Mouse (Mus musculus) limb, embryonic 10.5 days (tissue): Measurements from ENCODE around the gene Plscr4. TPM values are rescaled to one million over a fixed set of nuclear protein-coding genes. Genes with fewer than 3 reads are reported as not detected.

Source experiments
- DNase-seq: peaks from one replicate; pipeline ENCODE4 v3.0.0-alpha.2; 2017; ENCODE audit warnings: low spot score
- H3K27ac ChIP-seq: fragments of 300-500 bp; sonication (generic); 2 replicates; pipeline ENCODE4 v1.5.1; 2016; ENCODE audit warnings: mild to moderate bottlenecking
- H3K27me3 ChIP-seq: fragments of 300-500 bp; sonication (generic); 2 replicates; pipeline ENCODE4 v1.6.1; 2016; ENCODE audit warnings: low read depth, mild to moderate bottlenecking; ENCODE audit not compliant: poor library complexity, severe bottlenecking
- H3K36me3 ChIP-seq: fragments of 300-500 bp; sonication (generic); 2 replicates; pipeline ENCODE4 v1.6.1; 2016; ENCODE audit warnings: mild to moderate bottlenecking, moderate library complexity
- H3K4me1 ChIP-seq: fragments of 300-500 bp; sonication (generic); 2 replicates; pipeline ENCODE4 v1.6.1; 2016
- H3K4me3 ChIP-seq: fragments of 300-500 bp; sonication (generic); 2 replicates; pipeline ENCODE4 v1.5.1; 2016; ENCODE audit warnings: mild to moderate bottlenecking, moderate library complexity
- H3K9me3 ChIP-seq: fragments of 300-500 bp; sonication (generic); replicated peaks from 2 replicates; pipeline ENCODE4 v1.6.1; 2016; ENCODE audit warnings: mild to moderate bottlenecking
- WGBS: fragments of 180-500 bp; shearing (Covaris S2); methylation state at CpG from one replicate; pipeline ENCODE4 v1.1.7; 2016; 5-methylcytosine and 5-hydroxymethylcytosine counted together
- polyA plus RNA-seq: library from polyadenylated mRNA; unstranded; fragments of >200 nt; fragmentation: Nextera tagmentation; extraction: Ambion mirVana; gene quantifications from 2 replicates; pipeline ENCODE4 v1.2.1, GENCODE M21; 2016

Plscr4 gene
- polyA plus RNA-seq, 1 experiment from 2014 or later, result 0.31 TPM

- no peak for DNase-seq
- WGBS, result 86% methylated on average over 4 of the region's 4 CpGs
- no peaks in the 10 kb centered on the region for H3K9me3 ChIP-seq
Observed at GRCm38 (mm10) chr9:92524506-92524905, 67.3 kb downstream of the Plscr4 start.

GRCm38 (mm10) chr9:92530055-92530454, 72.9 kb downstream of the Plscr4 start:
- no peak overlapping the region for H3K4me3 ChIP-seq
- H3K9me3 ChIP-seq, result no peaks in the 10 kb centered on the region
- no peak overlapping the region for H3K27ac ChIP-seq
- no peaks in the 10 kb centered on the region for H3K36me3 ChIP-seq
- no peak for DNase-seq
- H3K27me3 ChIP-seq, result no peaks in the 10 kb centered on the region
- no peaks in the 10 kb centered on the region for H3K4me1 ChIP-seq
- 82% methylated on average over 3 of the region's 3 CpGs for WGBS

More at GRCm38 (mm10) chr9:92524506-92524905, 67.3 kb downstream of the Plscr4 start:
- H3K27ac ChIP-seq, result no peak overlapping the region
- H3K27me3 ChIP-seq, result no peaks in the 10 kb centered on the region
- no peaks in the 10 kb centered on the region for H3K36me3 ChIP-seq
- no peak overlapping the region for H3K4me3 ChIP-seq
- no peaks in the 10 kb centered on the region for H3K4me1 ChIP-seq

GRCm38 (mm10) chr9:92537735-92538134, 80.6 kb downstream of the Plscr4 start:
- 87% methylated on average over 6 of the region's 6 CpGs for WGBS
- DNase-seq, result no peak
- H3K4me1 ChIP-seq, result peaks cover 13% of the 10 kb centered on the region
- H3K27me3 ChIP-seq, result no peaks in the 10 kb centered on the region
- no peaks in the 10 kb centered on the region for H3K36me3 ChIP-seq
- no peak overlapping the region for H3K4me3 ChIP-seq
- H3K27ac ChIP-seq, result no peak overlapping the region
- H3K9me3 ChIP-seq, result no peaks in the 10 kb centered on the region

GRCm38 (mm10) chr9:92538216-92538615, 81.0 kb downstream of the Plscr4 start:
- Histone ChIP-seq H3K36me3 (no peaks in the 10 kb centered on the region), H3K4me3 (no peak overlapping the region), H3K9me3 (no peaks in the 10 kb centered on the region), H3K27ac (no peak overlapping the region), H3K27me3 (no peaks in the 10 kb centered on the region), H3K4me1 (peaks cover 13% of the 10 kb centered on the region)
- 88% methylated on average over 6 of the region's 6 CpGs for WGBS
- no peak for DNase-seq

Other genes with a start within 250 kb of the Plscr4 start
- 34.2 and 34.8 TPM in 2 replicates for gene Plscr1, start 207.6 kb upstream of the Plscr4 start, polyA plus RNA-seq
- gene Plscr2, start 181.8 kb upstream of the Plscr4 start, polyA plus RNA-seq, result 0.35 TPM in 1 of 2 replicates, not detected in the other
- not detected in 2 replicates for gene 1700057G04Rik, start 148.0 kb upstream of the Plscr4 start, polyA plus RNA-seq
- gene Plod2, start 84.8 kb downstream of the Plscr4 start, polyA plus RNA-seq, result 19.2 and 29.5 TPM in 2 replicates